Mouse (Mus musculus) kidney, embryonic 15.5 days (tissue): ENCODE data around the gene Aqp7. TPM values are rescaled to one million over a fixed set of nuclear protein-coding genes. Genes with fewer than 3 reads are reported as not detected.

Experiments used
- ATAC-seq: fragments of 200-750 bp; cut with Nextera tagmentation; replicated peaks from 2 replicates; pipeline ENCODE4 v1.8.0; 2017; ENCODE audit warnings: moderate TSS enrichment; ENCODE audit not compliant: low FRiP score
- H3K27ac ChIP-seq: fragments of 300-500 bp; sonication (generic); 2 replicates; pipeline ENCODE4 v1.5.1; 2015; ENCODE audit warnings: mild to moderate bottlenecking, inconsistent platforms
- H3K27me3 ChIP-seq: fragments of 300-500 bp; sonication (generic); 2 replicates; pipeline ENCODE4 v1.6.1; 2015; ENCODE audit warnings: inconsistent platforms
- H3K36me3 ChIP-seq: fragments of 300-500 bp; sonication (generic); 2 replicates; pipeline ENCODE4 v1.6.1; 2015; ENCODE audit warnings: inconsistent platforms
- H3K4me1 ChIP-seq: fragments of 300-500 bp; sonication (generic); 2 replicates; pipeline ENCODE4 v1.6.1; 2015; ENCODE audit warnings: inconsistent platforms
- H3K4me2 ChIP-seq: fragments of 300-500 bp; sonication (generic); 2 replicates; pipeline ENCODE4 v1.6.1; 2015; ENCODE audit warnings: moderate library complexity, mild to moderate bottlenecking, inconsistent platforms
- H3K4me3 ChIP-seq: fragments of 300-500 bp; sonication (generic); replicated peaks from 2 replicates; pipeline ENCODE4 v1.5.1; 2015; ENCODE audit warnings: mild to moderate bottlenecking, inconsistent platforms
- H3K9ac ChIP-seq: fragments of 300-500 bp; sonication (generic); 2 replicates; pipeline ENCODE4 v1.6.1; 2015; ENCODE audit warnings: mild to moderate bottlenecking, inconsistent platforms
- H3K9me3 ChIP-seq: fragments of 300-500 bp; sonication (generic); replicated peaks from 2 replicates; pipeline ENCODE4 v1.6.1; 2016; ENCODE audit warnings: inconsistent platforms
- WGBS: fragments of 180-500 bp; shearing (Covaris S2); methylation state at CpG from one replicate; pipeline ENCODE4 v1.1.7; 2015; ENCODE audit warnings: mixed read lengths; 5-methylcytosine and 5-hydroxymethylcytosine counted together
- polyA plus RNA-seq: library from polyadenylated mRNA; unstranded; fragments of >200 nt; fragmentation: Nextera tagmentation; extraction: Ambion mirVana; gene quantifications from 2 replicates; pipeline ENCODE4 v1.2.1, GENCODE M21; 2015

The Aqp7 gene
- polyA plus RNA-seq, 1 experiment from 2014 or later, result 0.88 TPM

GRCm38 (mm10) chr4:41029372-41029771, 18.6 kb downstream of the Aqp7 start:
- H3K9me3 ChIP-seq, result no peaks in the 10 kb centered on the region
- no peaks in the 10 kb centered on the region for H3K27me3 ChIP-seq
- no peaks in the 10 kb centered on the region for H3K4me1 ChIP-seq
- WGBS, result 87% methylated on average over 5 of the region's 5 CpGs
- H3K27ac ChIP-seq, result no peak overlapping the region
- ATAC-seq, result no peak
- no peak overlapping the region for H3K4me2 ChIP-seq
- no peak overlapping the region for H3K9ac ChIP-seq
- peaks cover 31% of the 10 kb centered on the region for H3K36me3 ChIP-seq
- no peak overlapping the region for H3K4me3 ChIP-seq

- Histone ChIP-seq H3K9ac (no peak overlapping the region), H3K27me3 (no peaks in the 10 kb centered on the region), H3K4me3 (no peak overlapping the region), H3K4me2 (no peak overlapping the region), H3K4me1 (no peaks in the 10 kb centered on the region), H3K36me3 (peaks cover 42% of the 10 kb centered on the region), H3K9me3 (no peaks in the 10 kb centered on the region), H3K27ac (no peak overlapping the region)
- WGBS, result 80% methylated on average over 4 of the region's 4 CpGs
- ATAC-seq, result no peak
Observed at GRCm38 (mm10) chr4:41028272-41028671, 19.7 kb downstream of the Aqp7 start.

- no peak overlapping the region for H3K27ac ChIP-seq
- H3K4me1 ChIP-seq, result no peaks in the 10 kb centered on the region
- H3K27me3 ChIP-seq, result no peaks in the 10 kb centered on the region
- ATAC-seq, result no peak
- no peak overlapping the region for H3K4me2 ChIP-seq
- H3K9me3 ChIP-seq, result no peaks in the 10 kb centered on the region
- 83% methylated on average over 3 of the region's 3 CpGs for WGBS
- peaks cover 45% of the 10 kb centered on the region for H3K36me3 ChIP-seq
- H3K4me3 ChIP-seq, result no peak overlapping the region
- H3K9ac ChIP-seq, result no peak overlapping the region
Observed at GRCm38 (mm10) chr4:41027872-41028271, 20.1 kb downstream of the Aqp7 start.

GRCm38 (mm10) chr4:41026086-41026787, 21.7 kb downstream of the Aqp7 start:
- no peaks in the 10 kb centered on the region for H3K4me1 ChIP-seq
- H3K9me3 ChIP-seq, result no peaks in the 10 kb centered on the region
- H3K36me3 ChIP-seq, result peaks cover 61% of the 10 kb centered on the region
- no peak for ATAC-seq
- no peak overlapping the region for H3K27ac ChIP-seq
- no peak overlapping the region for H3K9ac ChIP-seq
- H3K4me2 ChIP-seq, result no peak overlapping the region
- H3K27me3 ChIP-seq, result no peaks in the 10 kb centered on the region
- no peak overlapping the region for H3K4me3 ChIP-seq
- 51% methylated on average over 8 of the region's 8 CpGs for WGBS

GRCm38 (mm10) chr4:41021094-41021493, 26.8 kb downstream of the Aqp7 start:
- WGBS, result 90% methylated on average over 5 of the region's 5 CpGs
- Histone ChIP-seq H3K27ac (no peak overlapping the region), H3K36me3 (peaks cover 87% of the 10 kb centered on the region), H3K4me1 (no peaks in the 10 kb centered on the region), H3K4me3 (no peak overlapping the region), H3K27me3 (no peaks in the 10 kb centered on the region), H3K9me3 (no peaks in the 10 kb centered on the region), H3K4me2 (no peak overlapping the region), H3K9ac (no peak overlapping the region)
- no peak for ATAC-seq

GRCm38 (mm10) chr4:41015798-41016197, 32.1 kb downstream of the Aqp7 start:
- Histone ChIP-seq H3K4me1 (no peaks in the 10 kb centered on the region), H3K4me3 (no peak overlapping the region), H3K9me3 (no peaks in the 10 kb centered on the region), H3K9ac (no peak overlapping the region), H3K27me3 (no peaks in the 10 kb centered on the region), H3K27ac (no peak overlapping the region), H3K4me2 (no peak overlapping the region), H3K36me3 (peaks cover 93% of the 10 kb centered on the region)
- ATAC-seq, result no peak
- WGBS, result 94% methylated on average over 5 of the region's 5 CpGs

GRCm38 (mm10) chr4:41013351-41013750, 34.6 kb downstream of the Aqp7 start:
- 95% methylated on average over 3 of the region's 3 CpGs for WGBS
- Histone ChIP-seq H3K9ac (no peak overlapping the region), H3K4me2 (no peak overlapping the region), H3K4me3 (no peak overlapping the region), H3K9me3 (no peaks in the 10 kb centered on the region), H3K4me1 (no peaks in the 10 kb centered on the region), H3K36me3 (peaks cover 96% of the 10 kb centered on the region), H3K27ac (no peak overlapping the region), H3K27me3 (no peaks in the 10 kb centered on the region)
- ATAC-seq, result no peak

- ATAC-seq, result no peak
- Histone ChIP-seq H3K9me3 (no peaks in the 10 kb centered on the region), H3K9ac (no peak overlapping the region), H3K27ac (no peak overlapping the region), H3K4me1 (no peaks in the 10 kb centered on the region), H3K27me3 (no peaks in the 10 kb centered on the region), H3K36me3 (peaks cover 94% of the 10 kb centered on the region), H3K4me3 (no peak overlapping the region), H3K4me2 (no peak overlapping the region)
- 86% methylated on average over 9 of the region's 9 CpGs for WGBS
Observed at GRCm38 (mm10) chr4:41000842-41001639, 46.9 kb downstream of the Aqp7 start.

- H3K9ac ChIP-seq, result no peak overlapping the region
- no peak for ATAC-seq
- peaks cover 98% of the 10 kb centered on the region for H3K36me3 ChIP-seq
- H3K27me3 ChIP-seq, result no peaks in the 10 kb centered on the region
- H3K4me1 ChIP-seq, result no peaks in the 10 kb centered on the region
- no peaks in the 10 kb centered on the region for H3K9me3 ChIP-seq
- no peak overlapping the region for H3K4me3 ChIP-seq
- H3K4me2 ChIP-seq, result no peak overlapping the region
- WGBS, result 78% methylated on average over 1 of the region's 1 CpGs
- no peak overlapping the region for H3K27ac ChIP-seq
Observed at GRCm38 (mm10) chr4:41000271-41000670, 47.7 kb downstream of the Aqp7 start.

- peaks cover 96% of the 10 kb centered on the region for H3K36me3 ChIP-seq
- H3K9me3 ChIP-seq, result no peaks in the 10 kb centered on the region
- no peaks in the 10 kb centered on the region for H3K27me3 ChIP-seq
- H3K4me2 ChIP-seq, result no peak overlapping the region
- no peak for ATAC-seq
- H3K4me3 ChIP-seq, result no peak overlapping the region
- H3K4me1 ChIP-seq, result no peaks in the 10 kb centered on the region
- WGBS, result 94% methylated on average over 4 of the region's 4 CpGs
- no peak overlapping the region for H3K9ac ChIP-seq
- no peak overlapping the region for H3K27ac ChIP-seq
Observed at GRCm38 (mm10) chr4:40997916-40998315, 50.0 kb downstream of the Aqp7 start.

- H3K4me3 ChIP-seq, result no peak overlapping the region
- ATAC-seq, result no peak
Observed at GRCm38 (mm10) chr4:40996302-40996701, 51.6 kb downstream of the Aqp7 start.

GRCm38 (mm10) chr4:40989633-40990032, 58.3 kb downstream of the Aqp7 start:
- WGBS, result 90% methylated on average over 6 of the region's 6 CpGs
- no peak overlapping the region for H3K4me2 ChIP-seq
- H3K9ac ChIP-seq, result no peak overlapping the region
- H3K27me3 ChIP-seq, result no peaks in the 10 kb centered on the region
- no peak overlapping the region for H3K27ac ChIP-seq
- H3K9me3 ChIP-seq, result no peaks in the 10 kb centered on the region
- no peaks in the 10 kb centered on the region for H3K4me1 ChIP-seq
- no peak overlapping the region for H3K4me3 ChIP-seq
- peaks cover 96% of the 10 kb centered on the region for H3K36me3 ChIP-seq
- no peak for ATAC-seq

More at GRCm38 (mm10) chr4:40996302-40996701, 51.6 kb downstream of the Aqp7 start:
- H3K27ac ChIP-seq, result no peak overlapping the region
- no peak overlapping the region for H3K4me2 ChIP-seq
- no peaks in the 10 kb centered on the region for H3K9me3 ChIP-seq
- peaks cover 98% of the 10 kb centered on the region for H3K36me3 ChIP-seq
- H3K4me1 ChIP-seq, result no peaks in the 10 kb centered on the region
- WGBS, result 95% methylated on average over 6 of the region's 6 CpGs
- H3K9ac ChIP-seq, result no peak overlapping the region
- H3K27me3 ChIP-seq, result no peaks in the 10 kb centered on the region
